Mouse (Mus musculus): ENCODE results near the gene Dut. TPM values are rescaled to one million over a fixed set of nuclear protein-coding genes. Genes with fewer than 3 reads are reported as not detected.

Gene Dut
- polyA plus RNA-seq, 1 experiment from 2014 or later: 90.4 TPM

DNA sequence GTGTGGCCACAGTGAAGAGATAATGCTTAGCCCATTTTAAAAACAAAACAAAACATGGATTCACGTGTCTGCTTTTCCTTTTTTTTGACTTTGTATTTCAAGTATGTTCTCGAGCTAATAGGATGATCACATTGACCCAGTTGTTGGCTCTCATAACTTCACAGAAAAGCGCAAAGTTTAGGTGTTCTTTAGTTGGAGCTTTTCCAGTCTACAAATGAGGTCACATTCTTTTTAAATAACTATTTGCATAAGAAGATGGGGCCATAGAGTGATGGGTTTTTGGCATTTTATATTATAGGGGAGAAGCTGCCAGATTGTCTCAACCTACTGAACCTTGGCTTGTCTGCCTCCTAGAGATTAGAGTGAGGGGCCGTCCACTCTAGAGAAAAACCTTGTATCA lies 2.3 kb downstream of the Dut start:
- WGBS: 83% methylated on average over 4 of the region's 4 CpGs
- Histone ChIP-seq H3K4me3 (replicated peaks; ENCODE audit: low read depth, low read length) (no peak overlapping the region), H3K27me3 (ENCODE audit: control insufficient read depth, insufficient read depth, low read length) (no peaks in the 10 kb centered on the region), H3K4me1 (ENCODE audit: control insufficient read depth, insufficient read depth, low read length) (peaks cover 10% of the 10 kb centered on the region), H3K36me3 (ENCODE audit: control insufficient read depth, insufficient read depth, low read length) (peaks cover 15% of the 10 kb centered on the region; the same call in 1 of the 2 replicates), H3K9me3 (ENCODE audit: control insufficient read depth, low read length) (no peaks in the 10 kb centered on the region), H3K9ac (replicated peaks; ENCODE audit: low read length) (no peak overlapping the region), H3K27ac (replicated peaks; ENCODE audit: low read depth, low read length) (no peak overlapping the region), H3K4me2 (ENCODE audit: low read length) (peak overlapping the region; percentile 71)
- DNase-seq: no peak
- no peak for ATAC-seq (ENCODE audit: low FRiP score, low TSS enrichment)

DNA sequence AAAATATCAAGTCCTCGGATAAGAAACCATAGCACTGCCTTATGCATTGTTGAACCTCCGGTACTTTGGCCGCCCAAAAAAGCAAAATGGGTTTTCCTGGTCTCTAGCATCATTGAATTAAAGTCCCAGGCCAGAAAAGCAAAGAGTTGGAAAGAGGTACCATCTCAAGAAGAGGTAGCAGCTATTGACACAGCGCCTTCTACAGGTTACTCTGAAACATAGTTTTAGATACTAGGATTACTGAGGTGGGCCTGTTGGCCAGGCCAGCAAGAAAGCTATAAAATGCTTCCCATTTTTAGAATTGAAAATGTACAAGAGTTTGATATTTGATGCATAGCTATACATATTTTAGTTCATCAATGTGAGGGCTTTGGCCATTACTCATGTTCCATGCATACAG lies 2.9 kb downstream of the Dut start:
- DNase-seq (no peak), ATAC-seq (ENCODE audit: low FRiP score, low TSS enrichment) (no peak)
- peaks cover 10% of the 10 kb centered on the region for H3K4me1 ChIP-seq (ENCODE audit: control insufficient read depth, insufficient read depth, low read length)
- no peak overlapping the region for H3K9ac ChIP-seq (replicated peaks; ENCODE audit: low read length)
- H3K36me3 ChIP-seq (ENCODE audit: control insufficient read depth, insufficient read depth, low read length): peaks cover 15% of the 10 kb centered on the region; the same call in 1 of the 2 replicates
- no peaks in the 10 kb centered on the region for H3K27me3 ChIP-seq (ENCODE audit: control insufficient read depth, insufficient read depth, low read length)
- WGBS: 93% methylated on average over 4 of the region's 4 CpGs
- H3K9me3 ChIP-seq (ENCODE audit: control insufficient read depth, low read length): 0 out of 2 replicates have a peak, but pooled peaks cover 3% of the 10 kb centered on the region
- no peak overlapping the region for H3K4me3 ChIP-seq (replicated peaks; ENCODE audit: low read depth, low read length)
- H3K27ac ChIP-seq (replicated peaks; ENCODE audit: low read depth, low read length): no peak overlapping the region
- H3K4me2 ChIP-seq (ENCODE audit: low read length): no peak overlapping the region

DNA sequence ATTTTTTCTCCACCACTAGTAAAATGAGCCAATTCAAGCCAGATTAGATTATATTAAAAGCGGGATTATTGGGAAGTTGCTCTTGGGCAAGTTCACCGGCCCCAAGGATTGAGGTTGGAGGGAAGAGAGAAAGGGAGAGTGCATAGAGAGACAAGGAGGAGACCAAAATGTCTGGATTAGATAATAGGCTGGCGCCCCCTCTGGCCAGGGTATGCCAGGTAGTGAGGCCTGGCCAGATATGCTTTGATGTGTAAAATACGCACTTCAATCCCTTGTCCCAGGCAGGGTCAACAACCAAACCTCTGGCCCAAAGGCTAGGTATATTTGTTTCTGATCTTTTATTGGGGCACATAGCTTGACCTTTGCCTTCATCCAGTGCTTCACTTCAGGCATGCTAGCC lies 4.8 kb downstream of the Dut start:
- Histone ChIP-seq H3K27ac (replicated peaks; ENCODE audit: low read depth, low read length) (no peak overlapping the region), H3K36me3 (ENCODE audit: control insufficient read depth, insufficient read depth, low read length) (peaks cover 19% of the 10 kb centered on the region; the same call in 1 of the 2 replicates), H3K4me1 (ENCODE audit: control insufficient read depth, insufficient read depth, low read length) (peaks cover 10% of the 10 kb centered on the region), H3K27me3 (ENCODE audit: control insufficient read depth, insufficient read depth, low read length) (no peaks in the 10 kb centered on the region), H3K9ac (replicated peaks; ENCODE audit: low read length) (no peak overlapping the region), H3K4me3 (replicated peaks; ENCODE audit: low read depth, low read length) (no peak overlapping the region), H3K4me2 (ENCODE audit: low read length) (no peak overlapping the region), H3K9me3 (ENCODE audit: control insufficient read depth, low read length) (0 out of 2 replicates have a peak, but pooled peaks cover 3% of the 10 kb centered on the region)
- DNase-seq: no peak
- no peak for ATAC-seq (ENCODE audit: low FRiP score, low TSS enrichment)
- 93% methylated on average over 4 of the region's 4 CpGs for WGBS

DNA sequence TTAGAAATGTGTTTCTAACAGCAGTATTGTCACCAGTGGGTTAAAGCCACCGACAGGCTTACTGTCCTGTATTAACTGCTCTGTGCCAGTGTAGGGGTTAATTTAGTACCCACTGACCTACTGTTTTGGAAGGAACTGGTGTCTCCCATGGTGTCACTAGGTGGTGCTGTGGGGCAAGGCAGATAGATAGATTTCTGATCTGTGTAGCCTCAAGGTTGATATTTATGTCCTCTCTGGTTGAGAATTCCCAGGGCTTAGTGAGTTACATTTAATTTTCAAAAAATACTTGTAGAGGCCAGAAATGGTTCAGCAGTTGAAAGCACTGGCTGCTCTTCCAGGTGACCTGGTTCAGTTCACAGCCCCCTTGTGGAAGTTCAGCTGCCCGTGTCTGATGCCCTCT lies 5.3 kb downstream of the Dut start:
- 69% methylated on average over 2 of the region's 2 CpGs for WGBS
- Histone ChIP-seq H3K36me3 (ENCODE audit: control insufficient read depth, insufficient read depth, low read length) (peaks cover 24% of the 10 kb centered on the region), H3K27me3 (ENCODE audit: control insufficient read depth, insufficient read depth, low read length) (no peaks in the 10 kb centered on the region), H3K4me2 (ENCODE audit: low read length) (no peak overlapping the region), H3K4me1 (ENCODE audit: control insufficient read depth, insufficient read depth, low read length) (peaks cover 10% of the 10 kb centered on the region), H3K9ac (replicated peaks; ENCODE audit: low read length) (no peak overlapping the region), H3K4me3 (replicated peaks; ENCODE audit: low read depth, low read length) (no peak overlapping the region), H3K9me3 (ENCODE audit: control insufficient read depth, low read length) (0 out of 2 replicates have a peak, but pooled peaks cover 3% of the 10 kb centered on the region), H3K27ac (replicated peaks; ENCODE audit: low read depth, low read length) (no peak overlapping the region)
- ATAC-seq (ENCODE audit: low FRiP score, low TSS enrichment) (no peak), DNase-seq (peak; percentile 69)

DNA sequence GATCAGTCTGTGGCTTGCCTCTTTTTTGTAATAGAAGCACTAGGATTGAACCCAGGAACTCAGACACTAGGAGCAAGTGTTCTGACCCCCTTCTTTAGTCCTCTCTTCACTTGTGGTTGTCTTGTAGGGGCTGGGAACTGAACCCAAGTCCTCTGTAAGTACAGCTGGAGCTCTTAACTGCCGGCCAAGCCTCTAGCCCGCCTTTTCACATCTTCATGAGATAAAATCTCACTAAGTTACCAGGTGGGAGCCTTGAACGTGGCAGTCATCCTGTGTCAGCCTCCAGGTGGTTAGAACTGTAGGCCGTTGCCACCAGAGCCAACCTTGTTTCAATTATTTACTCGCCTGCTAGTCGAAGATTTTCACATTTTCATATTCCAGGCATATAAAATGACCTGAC lies 6.7 kb downstream of the Dut start:
- no peak overlapping the region for H3K9ac ChIP-seq (replicated peaks; ENCODE audit: low read length)
- WGBS: 99% methylated on average over 6 of the region's 6 CpGs
- no peaks in the 10 kb centered on the region for H3K27me3 ChIP-seq (ENCODE audit: control insufficient read depth, insufficient read depth, low read length)
- H3K27ac ChIP-seq (replicated peaks; ENCODE audit: low read depth, low read length): no peak overlapping the region
- 0 out of 2 replicates have a peak, but pooled peaks cover 3% of the 10 kb centered on the region for H3K9me3 ChIP-seq (ENCODE audit: control insufficient read depth, low read length)
- H3K36me3 ChIP-seq (ENCODE audit: control insufficient read depth, insufficient read depth, low read length): peaks cover 35% of the 10 kb centered on the region
- ATAC-seq (ENCODE audit: low FRiP score, low TSS enrichment) (no peak), DNase-seq (no peak)
- no peak overlapping the region for H3K4me2 ChIP-seq (ENCODE audit: low read length)
- H3K4me1 ChIP-seq (ENCODE audit: control insufficient read depth, insufficient read depth, low read length): peaks cover 2% of the 10 kb centered on the region; the same call in 1 of the 2 replicates
- H3K4me3 ChIP-seq (replicated peaks; ENCODE audit: low read depth, low read length): no peak overlapping the region

DNA sequence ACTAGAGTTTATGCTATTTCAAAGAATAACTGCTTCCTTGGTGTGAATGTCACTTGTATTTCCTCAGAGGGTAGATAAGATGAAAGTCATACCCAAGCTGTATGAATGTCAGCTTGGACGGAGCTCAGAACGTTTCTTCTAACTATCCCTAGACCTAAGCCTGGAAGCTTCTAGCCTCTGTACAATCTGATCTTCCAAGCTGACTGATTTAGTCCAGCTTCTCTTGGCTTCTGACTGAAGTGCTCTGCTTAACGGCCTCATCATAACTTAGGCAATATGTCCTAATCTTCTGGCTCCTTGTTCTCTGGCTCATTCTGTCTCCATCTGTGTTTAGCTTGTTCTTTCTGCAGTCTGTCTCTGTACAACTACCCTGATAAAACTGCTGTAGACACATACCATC lies 7.6 kb downstream of the Dut start:
- WGBS: 98% methylated on average over 3 of the region's 3 CpGs
- no peak overlapping the region for H3K9ac ChIP-seq (replicated peaks; ENCODE audit: low read length)

DNA sequence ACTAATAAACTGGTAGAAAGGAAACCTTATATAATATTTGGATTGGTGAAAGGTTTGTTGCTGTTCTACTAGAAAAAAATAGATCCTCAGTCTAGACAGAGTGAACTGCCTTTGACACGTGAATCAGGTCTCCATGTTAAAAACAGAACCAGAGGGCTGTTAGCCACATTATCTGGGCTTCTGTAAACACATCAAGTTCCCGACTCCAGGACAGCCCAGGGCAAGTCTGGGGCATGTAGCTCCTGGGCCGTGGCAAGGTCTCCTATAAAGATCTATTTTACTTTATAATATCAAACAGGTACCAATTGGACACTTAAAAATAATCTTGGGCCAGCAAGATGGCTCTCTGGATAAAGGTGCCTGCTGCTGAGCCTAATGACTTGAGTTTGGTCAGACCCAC lies 8.9 kb downstream of the Dut start:
- Histone ChIP-seq H3K9me3 (ENCODE audit: control insufficient read depth, low read length) (0 out of 2 replicates have a peak, but pooled peaks cover 3% of the 10 kb centered on the region), H3K9ac (replicated peaks; ENCODE audit: low read length) (no peak overlapping the region), H3K4me2 (ENCODE audit: low read length) (no peak overlapping the region), H3K4me1 (ENCODE audit: control insufficient read depth, insufficient read depth, low read length) (no peaks in the 10 kb centered on the region), H3K36me3 (ENCODE audit: control insufficient read depth, insufficient read depth, low read length) (peaks cover 30% of the 10 kb centered on the region), H3K27me3 (ENCODE audit: control insufficient read depth, insufficient read depth, low read length) (no peaks in the 10 kb centered on the region), H3K27ac (replicated peaks; ENCODE audit: low read depth, low read length) (no peak overlapping the region), H3K4me3 (replicated peaks; ENCODE audit: low read depth, low read length) (no peak overlapping the region)
- DNase-seq: no peak
- no peak for ATAC-seq (ENCODE audit: low FRiP score, low TSS enrichment)
- WGBS: 92% methylated on average over 3 of the region's 3 CpGs

More for the DNA sequence above, 7.6 kb downstream of the Dut start:
- no peak overlapping the region for H3K4me2 ChIP-seq (ENCODE audit: low read length)
- no peaks in the 10 kb centered on the region for H3K4me1 ChIP-seq (ENCODE audit: control insufficient read depth, insufficient read depth, low read length)
- H3K27me3 ChIP-seq (ENCODE audit: control insufficient read depth, insufficient read depth, low read length): no peaks in the 10 kb centered on the region
- DNase-seq (no peak), ATAC-seq (ENCODE audit: low FRiP score, low TSS enrichment) (no peak)
- H3K4me3 ChIP-seq (replicated peaks; ENCODE audit: low read depth, low read length): no peak overlapping the region
- no peak overlapping the region for H3K27ac ChIP-seq (replicated peaks; ENCODE audit: low read depth, low read length)
- peaks cover 35% of the 10 kb centered on the region for H3K36me3 ChIP-seq (ENCODE audit: control insufficient read depth, insufficient read depth, low read length)
- H3K9me3 ChIP-seq (ENCODE audit: control insufficient read depth, low read length): 0 out of 2 replicates have a peak, but pooled peaks cover 3% of the 10 kb centered on the region

DNA sequence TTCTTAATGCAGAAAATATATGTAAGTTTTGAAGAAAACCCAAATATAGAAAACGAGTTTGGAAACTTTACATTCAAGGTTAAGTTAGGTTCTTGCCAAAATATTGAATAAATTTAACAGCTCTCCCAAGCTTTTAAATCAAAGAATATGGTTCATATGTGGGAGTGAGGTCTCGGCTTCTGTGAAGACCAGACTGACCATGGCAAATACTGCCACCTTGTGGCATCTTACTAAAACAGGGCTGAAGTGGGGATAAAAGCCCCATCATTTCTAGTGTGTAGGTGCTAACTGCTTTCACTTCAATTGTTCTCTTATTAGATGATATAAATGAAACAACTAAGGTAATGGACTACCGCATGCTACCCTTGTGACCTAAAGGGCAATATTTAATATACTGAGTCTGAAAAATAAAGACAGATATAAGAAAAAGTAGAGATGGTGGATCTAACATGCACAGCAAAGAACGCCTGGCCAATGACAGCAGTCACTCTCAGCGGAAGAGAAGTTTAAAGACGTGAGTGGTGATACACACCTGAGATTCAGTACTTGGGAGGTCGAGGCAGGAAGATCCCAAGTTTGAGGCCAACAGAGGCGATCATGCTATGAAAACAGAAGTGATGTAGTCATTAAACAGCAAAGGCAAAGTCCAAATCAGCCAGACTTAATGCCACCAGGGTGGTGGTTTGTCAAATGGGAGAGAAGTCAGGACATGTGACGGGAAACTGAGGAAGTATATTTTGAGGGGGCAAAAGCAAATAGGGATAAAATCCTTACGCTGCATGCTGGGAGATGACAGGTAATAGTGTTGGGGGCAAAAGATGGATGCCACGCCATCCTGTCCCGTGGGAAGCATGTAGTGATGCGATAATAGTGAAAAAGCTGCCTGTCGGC lies 12.5 kb downstream of the Dut start:
- ATAC-seq (ENCODE audit: low FRiP score, low TSS enrichment): no peak
- no peak overlapping the region for H3K4me3 ChIP-seq (replicated peaks; ENCODE audit: low read depth, low read length)
- no peak overlapping the region for H3K9ac ChIP-seq (replicated peaks; ENCODE audit: low read length)
- H3K27ac ChIP-seq (replicated peaks; ENCODE audit: low read depth, low read length): no peak overlapping the region
- H3K27me3 ChIP-seq (ENCODE audit: control insufficient read depth, insufficient read depth, low read length): no peaks in the 10 kb centered on the region
- H3K9me3 ChIP-seq (ENCODE audit: control insufficient read depth, low read length): 0 out of 2 replicates have a peak, but pooled peaks cover 3% of the 10 kb centered on the region
- 87% methylated on average over 14 of the region's 14 CpGs for WGBS
- peak; percentile 71 for DNase-seq
- H3K4me2 ChIP-seq (ENCODE audit: low read length): no peak overlapping the region
- peaks cover 19% of the 10 kb centered on the region for H3K36me3 ChIP-seq (ENCODE audit: control insufficient read depth, insufficient read depth, low read length)
- no peaks in the 10 kb centered on the region for H3K4me1 ChIP-seq (ENCODE audit: control insufficient read depth, insufficient read depth, low read length)

DNA sequence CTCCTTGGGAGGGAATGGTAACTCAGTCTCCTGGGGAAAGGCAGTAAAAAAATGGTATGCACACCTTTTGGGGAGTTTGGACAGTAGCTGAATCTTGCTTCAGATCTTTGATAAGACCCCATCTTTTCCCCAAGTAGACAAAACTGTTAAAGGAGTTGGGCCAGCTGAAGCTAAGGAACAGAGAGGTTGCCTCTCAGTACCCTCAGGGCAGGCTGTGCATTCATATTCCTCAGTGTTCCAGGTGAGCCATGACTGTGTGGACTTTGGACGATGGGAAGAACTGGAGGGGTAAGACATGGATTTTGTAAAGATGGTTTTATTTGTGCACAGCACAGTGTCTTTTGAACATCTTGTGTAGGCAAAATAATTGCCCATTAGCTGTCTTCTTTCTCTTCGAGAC lies 13.3 kb downstream of the Dut start:
- peaks cover 19% of the 10 kb centered on the region for H3K36me3 ChIP-seq (ENCODE audit: control insufficient read depth, insufficient read depth, low read length)
- WGBS: 84% methylated on average over 2 of the region's 2 CpGs
- H3K27ac ChIP-seq (replicated peaks; ENCODE audit: low read depth, low read length): no peak overlapping the region
- H3K9ac ChIP-seq (replicated peaks; ENCODE audit: low read length): no peak overlapping the region
- no peak overlapping the region for H3K4me3 ChIP-seq (replicated peaks; ENCODE audit: low read depth, low read length)
- DNase-seq (no peak), ATAC-seq (ENCODE audit: low FRiP score, low TSS enrichment) (no peak)
- no peaks in the 10 kb centered on the region for H3K9me3 ChIP-seq (ENCODE audit: control insufficient read depth, low read length)
- no peaks in the 10 kb centered on the region for H3K27me3 ChIP-seq (ENCODE audit: control insufficient read depth, insufficient read depth, low read length)
- H3K4me1 ChIP-seq (ENCODE audit: control insufficient read depth, insufficient read depth, low read length): no peaks in the 10 kb centered on the region
- no peak overlapping the region for H3K4me2 ChIP-seq (ENCODE audit: low read length)
